Mouse (Mus musculus) neural tube, embryonic 13.5 days (tissue): ENCODE results near the gene Aox3. TPM values are rescaled to one million over a fixed set of nuclear protein-coding genes. Genes with fewer than 3 reads are reported as not detected.

Experiments used
- ATAC-seq: fragments of 200-750 bp; cut with Nextera tagmentation; 2 replicates; pipeline ENCODE4 v1.8.0; 2017; ENCODE audit warnings: low read depth, mild to moderate bottlenecking, moderate TSS enrichment, moderate library complexity
- H3K27ac ChIP-seq: fragments of 300-500 bp; sonication (generic); replicated peaks from 2 replicates; pipeline ENCODE4 v1.5.1; 2015; ENCODE audit warnings: moderate library complexity, mild to moderate bottlenecking, inconsistent platforms
- H3K27me3 ChIP-seq: fragments of 300-500 bp; sonication (generic); 2 replicates; pipeline ENCODE4 v1.6.1; 2015; ENCODE audit warnings: mild to moderate bottlenecking, inconsistent platforms
- H3K36me3 ChIP-seq: fragments of 300-500 bp; sonication (generic); 2 replicates; pipeline ENCODE4 v1.6.1; 2015; ENCODE audit warnings: mild to moderate bottlenecking, inconsistent platforms
- H3K4me1 ChIP-seq: fragments of 300-500 bp; sonication (generic); replicated peaks from 2 replicates; pipeline ENCODE4 v1.6.1; 2015; ENCODE audit warnings: inconsistent platforms
- H3K4me2 ChIP-seq: fragments of 300-500 bp; sonication (generic); 2 replicates; pipeline ENCODE4 v1.6.1; 2015; ENCODE audit warnings: inconsistent platforms, mild to moderate bottlenecking, moderate library complexity
- H3K4me3 ChIP-seq: fragments of 300-500 bp; sonication (generic); 2 replicates; pipeline ENCODE4 v1.5.1; 2015; ENCODE audit warnings: mild to moderate bottlenecking, inconsistent platforms
- H3K9ac ChIP-seq: fragments of 300-500 bp; sonication (generic); 2 replicates; pipeline ENCODE4 v1.6.1; 2015; ENCODE audit warnings: moderate library complexity, mild to moderate bottlenecking, inconsistent platforms
- H3K9me3 ChIP-seq: fragments of 300-500 bp; sonication (generic); 2 replicates; pipeline ENCODE4 v1.6.1; 2016; ENCODE audit warnings: inconsistent platforms
- WGBS: fragments of 180-500 bp; shearing (Covaris S2); methylation state at CpG from one replicate; pipeline ENCODE4 v1.1.7; 2015; 5-methylcytosine and 5-hydroxymethylcytosine counted together
- polyA plus RNA-seq: library from polyadenylated mRNA; unstranded; fragments of >200 nt; fragmentation: Nextera tagmentation; extraction: Ambion mirVana; gene quantifications from 2 replicates; pipeline ENCODE4 v1.2.1, GENCODE M21; 2015

The Aox3 gene
- polyA plus RNA-seq, 1 experiment from 2014 or later: 0.28 TPM

DNA sequence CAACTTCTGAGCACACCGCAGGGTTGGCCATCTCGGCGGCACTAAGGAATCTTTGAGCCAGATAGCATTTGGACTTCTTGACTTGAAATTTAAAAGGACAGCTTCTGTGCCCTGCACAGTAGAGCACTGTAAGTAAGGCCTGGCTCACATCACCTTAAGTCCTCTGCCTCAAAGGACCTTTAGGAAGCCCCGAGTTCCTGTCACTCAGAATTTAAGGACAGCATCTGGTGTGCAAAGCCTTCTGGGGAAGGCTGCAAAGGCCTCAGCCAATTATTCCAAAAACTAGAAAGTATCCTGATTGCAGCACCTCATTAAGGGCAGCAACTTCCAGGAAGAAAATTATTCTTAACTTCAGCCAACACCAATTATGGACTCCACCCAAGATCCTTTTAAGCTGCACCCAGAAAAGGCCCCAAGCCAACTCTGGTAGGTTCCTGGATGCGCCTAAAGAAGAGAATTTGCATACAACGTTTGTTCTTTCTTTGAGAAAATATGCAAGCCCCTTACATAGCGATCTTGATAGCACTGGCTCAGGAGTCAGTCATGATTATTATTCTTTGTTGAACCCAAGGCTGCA lies 103.1 kb downstream of the Aox3 start:
- H3K4me2 ChIP-seq: no peak overlapping the region
- H3K27ac ChIP-seq: no peak overlapping the region
- no peaks in the 10 kb centered on the region for H3K27me3 ChIP-seq
- ATAC-seq: no peak
- H3K4me1 ChIP-seq: no peaks in the 10 kb centered on the region
- no peaks in the 10 kb centered on the region for H3K9me3 ChIP-seq
- 87% methylated on average over 7 of the region's 7 CpGs for WGBS
- H3K9ac ChIP-seq: no peak overlapping the region
- H3K36me3 ChIP-seq: no peaks in the 10 kb centered on the region
- H3K4me3 ChIP-seq: no peak overlapping the region

DNA sequence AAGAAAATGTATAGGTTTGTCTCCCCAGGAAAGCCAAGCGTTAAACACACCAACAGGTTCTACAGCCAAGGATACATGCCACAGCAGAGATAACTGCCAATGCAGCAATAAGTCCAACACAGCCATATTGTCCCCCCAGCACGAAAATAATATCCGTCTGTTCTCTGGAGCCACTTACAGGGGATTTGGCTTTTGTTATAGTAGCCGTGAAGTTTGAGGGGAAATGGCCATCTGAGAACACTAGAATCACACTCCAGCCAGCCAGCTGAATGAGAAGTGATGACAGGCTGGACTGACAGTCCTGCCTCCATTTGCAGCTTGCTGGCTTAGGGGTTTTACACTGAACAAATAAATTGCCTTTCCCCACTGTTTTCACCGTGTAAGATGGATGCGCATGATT lies 108.1 kb downstream of the Aox3 start:
- Histone ChIP-seq H3K4me1 (no peaks in the 10 kb centered on the region), H3K27me3 (no peaks in the 10 kb centered on the region), H3K27ac (no peak overlapping the region), H3K9me3 (no peaks in the 10 kb centered on the region), H3K4me2 (no peak overlapping the region), H3K9ac (no peak overlapping the region), H3K4me3 (no peak overlapping the region), H3K36me3 (no peaks in the 10 kb centered on the region)
- no peak for ATAC-seq
- 79% methylated on average over 6 of the region's 6 CpGs for WGBS

- H3K4me1 ChIP-seq: no peaks in the 10 kb centered on the region
- H3K9ac ChIP-seq: no peak overlapping the region
- no peaks in the 10 kb centered on the region for H3K27me3 ChIP-seq
- H3K4me2 ChIP-seq: no peak overlapping the region
- no peak overlapping the region for H3K27ac ChIP-seq
- H3K4me3 ChIP-seq: no peak overlapping the region
- ATAC-seq: no peak
- no peaks in the 10 kb centered on the region for H3K36me3 ChIP-seq
- no peaks in the 10 kb centered on the region for H3K9me3 ChIP-seq
- WGBS: 92% methylated on average over 5 of the region's 5 CpGs
These were observed 108.9 kb downstream of the Aox3 start for GRCm38 (mm10) chr1:58221879-58222278.

GRCm38 (mm10) chr1:58228086-58228485 lies 115.2 kb downstream of the Aox3 start:
- Histone ChIP-seq H3K27me3 (no peaks in the 10 kb centered on the region), H3K4me1 (no peaks in the 10 kb centered on the region), H3K4me2 (no peak overlapping the region), H3K4me3 (no peak overlapping the region), H3K36me3 (no peaks in the 10 kb centered on the region), H3K27ac (no peak overlapping the region), H3K9me3 (no peaks in the 10 kb centered on the region), H3K9ac (no peak overlapping the region)
- no peak for ATAC-seq
- 80% methylated on average over 6 of the region's 6 CpGs for WGBS

DNA sequence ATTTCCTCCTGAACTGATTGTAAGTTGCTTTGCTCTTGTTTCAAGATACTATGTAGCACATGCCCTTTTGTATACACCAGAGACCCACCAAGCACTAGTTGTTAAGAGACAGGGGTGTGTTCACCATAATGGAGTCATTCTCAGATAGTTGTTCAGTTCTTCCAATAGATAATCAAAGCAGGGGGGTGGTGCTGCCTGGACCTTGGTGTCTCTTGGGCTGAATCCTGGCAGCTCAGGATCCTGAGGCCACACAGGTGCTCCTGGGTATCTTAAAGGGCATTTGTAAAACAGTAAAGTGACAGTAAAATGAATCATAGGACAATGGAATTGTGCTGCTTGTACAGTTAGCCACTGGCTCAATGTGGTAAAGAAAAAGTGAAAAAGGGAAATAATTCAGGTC lies 116.0 kb downstream of the Aox3 start:
- H3K36me3 ChIP-seq: no peaks in the 10 kb centered on the region
- ATAC-seq: no peak
- H3K27ac ChIP-seq: no peak overlapping the region
- no peak overlapping the region for H3K4me3 ChIP-seq
- no peaks in the 10 kb centered on the region for H3K4me1 ChIP-seq
- no peak overlapping the region for H3K9ac ChIP-seq
- H3K4me2 ChIP-seq: no peak overlapping the region
- H3K9me3 ChIP-seq: no peaks in the 10 kb centered on the region
- H3K27me3 ChIP-seq: no peaks in the 10 kb centered on the region

DNA sequence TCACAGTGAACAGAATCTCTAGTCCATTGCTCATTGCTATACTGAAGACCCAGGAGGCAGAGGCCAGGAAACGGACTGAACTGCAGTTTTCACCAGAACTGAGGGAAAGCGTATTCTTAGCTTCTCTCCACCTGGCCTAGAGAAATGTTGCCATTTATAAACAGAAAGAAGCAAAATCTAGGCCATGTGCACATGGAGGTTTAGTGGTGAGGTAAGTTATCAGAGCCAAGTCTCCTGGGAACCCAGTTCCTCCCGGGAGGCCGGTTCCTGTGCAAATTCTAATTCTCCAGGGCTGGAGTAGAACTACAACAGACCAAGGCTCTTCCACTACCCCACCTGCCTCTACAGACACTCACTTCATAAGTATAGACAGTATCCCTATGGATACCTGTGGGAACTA lies 116.8 kb downstream of the Aox3 start:
- 96% methylated on average over 4 of the region's 4 CpGs for WGBS
- Histone ChIP-seq H3K9ac (no peak overlapping the region), H3K36me3 (no peaks in the 10 kb centered on the region), H3K27me3 (no peaks in the 10 kb centered on the region), H3K4me1 (no peaks in the 10 kb centered on the region), H3K4me2 (no peak overlapping the region), H3K4me3 (no peak overlapping the region), H3K27ac (no peak overlapping the region), H3K9me3 (no peaks in the 10 kb centered on the region)
- ATAC-seq: no peak

DNA sequence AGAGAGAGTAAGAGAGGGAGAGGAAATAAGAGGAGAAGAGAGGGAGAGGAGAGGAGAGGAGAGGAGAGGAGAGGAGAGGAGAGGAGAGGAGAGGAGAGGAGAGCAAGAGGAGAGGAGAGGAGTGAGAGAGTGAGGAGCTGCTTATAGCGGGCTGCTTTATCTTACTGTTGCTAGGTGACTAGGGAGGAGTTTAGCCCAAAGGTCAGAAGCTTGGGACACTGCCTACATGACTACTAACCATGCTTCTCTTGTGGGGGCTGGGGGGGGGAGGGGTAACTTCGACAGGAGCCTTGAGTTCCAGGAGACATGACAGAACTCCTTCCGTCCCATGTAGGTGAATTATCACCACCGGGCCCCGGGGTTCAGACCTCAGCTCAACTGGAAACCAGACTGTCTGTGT lies 117.6 kb downstream of the Aox3 start:
- WGBS: 49% methylated on average over 5 of the region's 5 CpGs
- Histone ChIP-seq H3K4me1 (no peaks in the 10 kb centered on the region), H3K4me3 (no peak overlapping the region), H3K9me3 (no peaks in the 10 kb centered on the region), H3K27ac (no peak overlapping the region), H3K36me3 (no peaks in the 10 kb centered on the region), H3K4me2 (no peak overlapping the region), H3K9ac (no peak overlapping the region), H3K27me3 (no peaks in the 10 kb centered on the region)
- no peak for ATAC-seq

GRCm38 (mm10) chr1:58235405-58235804 lies 122.5 kb downstream of the Aox3 start:
- 56% methylated on average over 5 of the region's 5 CpGs for WGBS
- no peaks in the 10 kb centered on the region for H3K36me3 ChIP-seq
- no peak overlapping the region for H3K9ac ChIP-seq
- H3K4me2 ChIP-seq: no peak overlapping the region
- no peaks in the 10 kb centered on the region for H3K4me1 ChIP-seq
- H3K9me3 ChIP-seq: no peaks in the 10 kb centered on the region
- no peak overlapping the region for H3K4me3 ChIP-seq
- ATAC-seq: no peak
- H3K27ac ChIP-seq: no peak overlapping the region
- H3K27me3 ChIP-seq: no peaks in the 10 kb centered on the region

GRCm38 (mm10) chr1:58237527-58238299 lies 124.8 kb downstream of the Aox3 start:
- H3K36me3 ChIP-seq: no peaks in the 10 kb centered on the region
- ATAC-seq: no peak
- H3K4me2 ChIP-seq: no peak overlapping the region
- no peaks in the 10 kb centered on the region for H3K27me3 ChIP-seq
- H3K4me3 ChIP-seq: no peak overlapping the region
- no peaks in the 10 kb centered on the region for H3K9me3 ChIP-seq
- 85% methylated on average over 4 of the region's 4 CpGs for WGBS
- H3K27ac ChIP-seq: no peak overlapping the region
- no peaks in the 10 kb centered on the region for H3K4me1 ChIP-seq
- no peak overlapping the region for H3K9ac ChIP-seq

DNA sequence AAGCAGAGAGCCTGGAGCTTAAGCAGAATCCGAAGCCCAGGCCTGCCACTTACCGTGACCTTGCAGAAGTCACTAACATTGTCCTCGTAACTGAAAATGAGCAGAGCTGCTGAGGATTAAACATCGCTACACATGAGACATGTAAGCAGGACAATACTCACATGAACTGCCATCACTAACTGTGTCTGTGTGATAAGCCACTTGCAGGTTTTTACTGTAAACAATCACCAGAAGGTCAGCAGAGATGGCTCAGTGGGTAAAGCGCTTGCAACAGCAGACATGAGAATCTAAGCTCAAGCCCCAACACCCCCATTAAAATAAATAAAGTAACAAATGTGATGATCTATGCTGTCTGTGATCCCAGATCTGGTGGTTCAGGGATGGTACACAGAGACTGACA lies 125.5 kb downstream of the Aox3 start:
- Histone ChIP-seq H3K27me3 (no peaks in the 10 kb centered on the region), H3K27ac (no peak overlapping the region), H3K9me3 (no peaks in the 10 kb centered on the region), H3K9ac (no peak overlapping the region), H3K4me3 (no peak overlapping the region), H3K36me3 (no peaks in the 10 kb centered on the region), H3K4me2 (no peak overlapping the region), H3K4me1 (no peaks in the 10 kb centered on the region)
- ATAC-seq: no peak
- WGBS: 91% methylated on average over 5 of the region's 5 CpGs

GRCm38 (mm10) chr1:58238961-58239360 lies 126.0 kb downstream of the Aox3 start:
- Histone ChIP-seq H3K27ac (no peak overlapping the region), H3K4me2 (no peak overlapping the region), H3K36me3 (no peaks in the 10 kb centered on the region), H3K4me1 (no peaks in the 10 kb centered on the region), H3K9me3 (no peaks in the 10 kb centered on the region), H3K4me3 (no peak overlapping the region), H3K27me3 (no peaks in the 10 kb centered on the region), H3K9ac (no peak overlapping the region)
- no peak for ATAC-seq
- 94% methylated on average over 9 of the region's 9 CpGs for WGBS

GRCm38 (mm10) chr1:58240347-58240746 lies 127.4 kb downstream of the Aox3 start:
- Histone ChIP-seq H3K36me3 (no peaks in the 10 kb centered on the region), H3K4me2 (no peak overlapping the region), H3K9me3 (no peaks in the 10 kb centered on the region), H3K27ac (no peak overlapping the region), H3K4me3 (no peak overlapping the region), H3K9ac (no peak overlapping the region), H3K27me3 (no peaks in the 10 kb centered on the region), H3K4me1 (no peaks in the 10 kb centered on the region)
- WGBS: 78% methylated on average over 6 of the region's 6 CpGs
- no peak for ATAC-seq

DNA sequence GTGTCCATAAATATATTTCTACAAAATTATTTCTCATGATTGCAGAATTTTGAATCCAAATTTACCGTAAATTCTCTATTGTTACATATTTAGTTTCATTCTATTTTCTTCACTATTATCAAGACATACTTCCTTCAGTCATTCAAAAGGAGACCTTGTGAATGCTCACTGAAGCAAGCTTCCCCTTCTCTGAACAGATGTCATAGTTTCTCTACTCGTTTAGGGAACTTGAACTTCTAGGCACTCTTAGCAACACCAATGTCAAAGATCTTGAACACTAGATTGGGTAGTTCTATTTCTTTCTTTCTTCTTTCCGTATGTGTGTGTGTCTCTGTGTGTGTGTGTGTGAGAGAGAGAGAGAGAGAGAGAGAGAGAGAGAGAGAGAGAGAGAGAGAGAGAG lies 131.6 kb downstream of the Aox3 start:
- Histone ChIP-seq H3K9ac (no peak overlapping the region), H3K4me2 (no peak overlapping the region), H3K36me3 (no peaks in the 10 kb centered on the region), H3K27ac (no peak overlapping the region), H3K4me1 (no peaks in the 10 kb centered on the region), H3K9me3 (no peaks in the 10 kb centered on the region), H3K4me3 (no peak overlapping the region), H3K27me3 (no peaks in the 10 kb centered on the region)
- no peak for ATAC-seq
- WGBS: 81% methylated on average over 3 of the region's 3 CpGs
